Mouse (Mus musculus) naive thymus-derived CD4-positive, alpha-beta T cell, adult 2 months (primary cell): ENCODE measurements around the gene Grk6.

Experiments used
- DNase-seq: peaks from one replicate; pipeline ENCODE4 v3.0.0-alpha.2; 2011; ENCODE audit warnings: low read depth

The Grk6 gene

DNA sequence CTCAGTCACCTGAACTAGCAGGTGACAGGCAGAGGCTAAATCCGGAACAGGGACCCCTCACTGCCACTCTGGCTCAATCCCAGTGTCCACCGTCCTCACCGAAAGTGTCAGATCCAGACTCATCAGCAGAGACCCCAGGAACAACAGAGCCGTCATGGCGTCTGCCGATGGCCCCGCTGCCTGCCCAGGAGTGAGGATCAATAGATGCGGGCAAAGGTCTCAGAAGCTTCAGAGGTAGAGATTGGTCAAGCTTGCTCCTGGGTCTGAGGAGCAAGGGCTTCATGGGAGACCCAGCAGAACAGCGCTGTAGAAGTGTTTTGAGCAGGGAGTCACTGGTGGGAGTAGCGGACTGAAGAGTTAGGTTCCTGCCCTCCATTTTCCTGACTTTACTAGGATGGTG, 18.3 kb upstream of the Grk6 start, which contains the start of gene F12:
F12 (minus strand) TSS at position 181 of the 400 bp plus-strand sequence.
- no peak for DNase-seq

DNA sequence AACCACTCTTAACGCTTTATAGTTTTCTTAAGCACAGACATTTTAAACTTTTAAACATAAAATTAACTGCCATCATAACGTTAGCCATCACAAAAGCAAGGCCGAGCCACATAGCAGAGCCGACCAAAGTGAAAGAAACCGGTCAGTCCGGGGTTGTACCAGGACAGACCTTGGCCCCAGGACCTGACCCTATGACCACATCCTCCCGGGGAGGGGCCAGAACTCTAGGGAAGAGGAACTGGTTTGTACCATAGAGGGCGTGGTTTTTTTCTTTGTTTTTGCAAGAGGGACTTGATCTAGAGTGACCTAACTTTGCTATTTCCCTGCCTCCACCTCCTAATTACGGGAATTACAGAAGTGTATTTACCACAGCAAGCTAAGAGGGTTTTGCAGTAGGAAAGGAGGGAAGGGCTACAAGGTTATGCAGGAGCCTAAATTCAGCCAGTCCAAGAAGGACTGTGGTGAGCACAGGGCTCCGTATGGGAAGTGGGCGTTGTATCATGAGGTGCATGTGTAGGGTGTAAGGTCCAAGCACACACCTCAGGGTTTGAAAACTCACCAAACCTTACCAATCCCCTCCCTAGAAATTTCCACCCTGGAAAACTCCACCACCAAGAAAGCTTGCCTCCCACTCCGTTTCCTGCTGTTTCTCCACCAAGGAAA, 15.5 kb upstream of the Grk6 start:
- no peak for DNase-seq

DNA sequence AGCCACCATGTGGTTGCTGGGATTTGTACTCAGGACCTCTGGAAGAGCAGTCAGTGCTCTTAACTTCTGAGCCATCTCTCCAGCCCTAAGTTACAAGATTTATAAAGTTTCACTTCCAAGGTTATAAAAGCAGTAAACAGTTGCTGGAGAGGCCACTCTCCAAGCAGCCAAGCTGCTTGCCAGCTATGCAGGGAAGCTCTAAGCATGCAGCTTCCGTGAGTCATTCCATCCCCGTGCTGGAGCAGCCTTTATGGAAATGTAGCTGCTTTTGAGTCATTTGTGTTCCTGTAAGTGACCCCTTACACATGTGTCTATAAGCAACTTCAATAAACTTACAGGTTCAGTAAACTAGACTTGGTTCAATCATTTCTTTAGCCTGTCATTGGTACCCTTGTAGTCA, 14.3 kb upstream of the Grk6 start:
- DNase-seq: no peak

DNA sequence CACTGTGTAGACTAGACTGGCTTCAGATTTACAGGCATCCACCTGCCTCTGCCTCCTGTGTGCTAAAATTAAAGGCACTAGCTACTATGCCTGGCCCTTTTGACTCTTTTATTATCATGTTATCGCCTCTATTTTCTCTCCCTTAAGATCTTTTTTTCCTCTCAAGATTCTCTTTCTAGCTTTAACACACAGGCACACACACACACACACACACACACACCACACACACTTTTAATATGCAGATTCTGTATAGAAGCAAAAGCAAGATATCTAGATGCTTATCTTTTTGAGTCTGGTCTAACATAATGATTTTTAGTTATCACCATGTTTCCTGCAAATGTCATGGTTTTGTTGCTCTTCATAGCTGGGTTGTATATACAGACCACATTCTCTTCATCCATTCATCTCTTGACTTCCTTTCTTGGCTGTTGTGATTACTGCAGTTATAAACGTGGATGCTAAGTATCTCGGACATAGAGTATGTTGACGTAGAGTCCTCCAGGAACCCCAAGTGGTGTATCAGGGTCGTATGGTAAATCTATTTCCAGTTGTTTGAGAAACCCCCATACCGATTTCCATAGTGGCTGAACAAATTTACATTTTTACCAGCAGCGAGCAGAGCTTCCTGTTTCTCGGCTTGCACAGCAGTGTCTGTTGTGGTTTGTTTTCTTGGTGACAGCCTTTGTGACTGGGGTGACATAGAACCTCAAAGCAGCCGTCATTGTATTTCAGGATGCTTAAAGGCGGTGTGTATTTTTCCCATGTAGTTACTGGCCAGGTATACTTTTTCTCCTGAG, 12.8 kb upstream of the Grk6 start:
- peak; percentile 89 for DNase-seq

DNA sequence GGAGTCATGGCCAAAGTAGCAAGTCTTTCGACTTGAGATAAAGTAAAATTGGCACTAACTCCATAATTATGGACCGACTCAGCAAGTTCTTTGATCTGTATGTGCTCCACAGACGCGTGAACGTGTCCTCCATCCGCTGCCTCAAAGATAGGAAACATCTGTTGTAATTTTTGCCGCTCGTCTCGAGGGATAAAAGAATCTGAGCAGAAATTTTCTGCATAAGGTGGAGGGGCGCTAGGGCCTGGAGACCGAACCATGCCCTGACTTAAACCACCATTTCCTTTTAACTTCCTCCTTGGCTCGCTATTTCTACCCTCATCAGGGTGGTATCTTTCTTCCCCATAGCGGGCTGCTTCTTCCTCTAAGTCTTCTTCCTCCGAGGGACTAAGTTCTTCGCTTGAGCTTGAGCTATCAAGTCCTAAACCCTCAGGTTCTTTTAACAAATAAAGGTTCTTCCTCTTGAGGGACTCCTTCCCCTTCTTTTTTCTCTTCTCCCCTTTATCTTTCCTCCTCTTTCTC, 7.7 kb upstream of the Grk6 start:
- peak; percentile 48 for DNase-seq

DNA sequence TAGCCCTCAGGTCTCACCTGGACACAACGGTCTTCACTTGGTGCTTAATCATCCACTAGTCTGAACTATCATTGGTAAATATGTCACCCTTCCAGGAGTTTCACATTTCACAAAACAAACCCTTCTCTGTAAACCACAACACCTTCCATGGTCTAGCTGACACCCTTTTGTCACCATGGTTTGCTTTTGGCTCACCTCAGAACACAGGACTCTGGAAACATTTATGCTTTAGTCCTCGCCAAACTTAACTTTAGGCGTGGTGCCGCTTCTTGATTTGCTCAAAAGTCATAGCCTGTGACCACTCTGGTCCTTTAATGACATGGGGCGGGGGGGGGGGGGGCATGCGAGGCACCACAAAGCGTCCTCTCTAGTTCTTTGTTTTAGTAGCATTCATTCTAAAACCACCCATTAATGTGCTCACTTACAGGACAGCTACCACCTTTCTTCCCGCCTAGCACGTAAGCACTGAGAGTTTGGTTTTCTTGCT, 1.0 kb upstream of the Grk6 start:
- peak; percentile 83 for DNase-seq

DNA sequence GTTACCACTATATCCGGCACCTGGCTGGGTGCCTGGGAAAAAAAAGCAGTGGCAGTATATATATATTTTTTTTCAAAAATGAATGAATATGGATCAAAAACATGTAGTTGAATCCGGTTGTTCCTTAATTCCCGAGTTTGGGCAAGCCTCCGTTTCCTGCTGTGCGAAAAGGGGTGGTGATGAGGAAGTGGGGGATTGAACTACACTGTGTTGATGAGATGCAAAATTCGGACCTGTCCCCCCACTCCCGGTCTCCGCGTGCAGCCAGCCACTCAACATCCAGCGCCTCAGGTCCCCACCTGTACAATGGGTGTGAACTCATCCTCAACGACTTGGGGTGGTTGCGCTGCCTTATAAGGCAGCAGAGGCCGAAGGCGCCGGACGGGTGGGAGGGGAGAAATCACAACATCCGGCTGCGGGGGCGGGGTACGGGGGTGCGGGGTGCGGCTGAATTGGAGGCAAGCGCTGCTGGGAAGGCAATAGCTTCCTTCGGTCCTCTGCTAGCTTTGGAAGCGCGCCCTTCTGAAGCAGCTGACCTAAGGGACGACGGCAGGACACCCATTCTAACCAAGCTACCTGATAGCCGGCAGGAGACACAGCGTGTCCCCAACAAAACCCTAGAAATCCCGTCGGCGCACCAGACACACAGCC, 461 bp upstream of the Grk6 start:
- DNase-seq: peak; percentile 91

DNA sequence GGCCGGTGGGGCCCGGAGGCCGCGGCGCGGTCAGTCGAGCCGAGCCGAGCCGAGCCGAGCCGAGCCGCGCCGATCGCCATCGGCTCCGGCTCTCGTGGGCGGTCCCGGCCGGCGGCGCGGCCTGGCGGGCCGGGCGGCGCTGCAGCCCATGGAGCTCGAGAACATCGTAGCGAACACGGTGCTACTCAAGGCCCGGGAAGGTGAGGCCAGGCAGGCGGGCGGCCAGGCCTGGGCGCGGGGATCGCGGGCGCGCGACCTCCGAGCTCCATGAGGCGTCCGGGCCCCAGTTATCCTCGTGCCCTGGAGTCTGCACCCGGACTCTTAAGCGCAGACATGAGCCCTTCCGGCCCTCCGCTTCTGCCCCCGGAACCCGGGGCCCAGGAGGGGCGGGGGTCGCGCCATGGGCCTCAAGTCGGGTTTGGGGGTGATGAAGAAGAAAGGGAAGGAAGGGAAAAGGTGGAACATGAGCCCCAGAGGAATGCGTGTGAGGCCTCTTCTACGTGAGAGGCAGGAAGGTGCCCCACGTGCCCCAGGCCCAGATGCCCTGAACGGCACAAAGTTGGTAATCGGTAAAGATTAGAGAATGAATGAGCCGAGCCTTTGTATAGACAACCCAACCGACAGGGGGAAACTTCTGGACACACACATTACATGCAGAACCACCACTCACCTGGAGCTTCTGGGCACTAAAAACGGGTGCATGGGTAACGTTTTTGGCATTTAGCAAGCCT, 654 bp downstream of the Grk6 start:
- DNase-seq: peak; percentile 69

DNA sequence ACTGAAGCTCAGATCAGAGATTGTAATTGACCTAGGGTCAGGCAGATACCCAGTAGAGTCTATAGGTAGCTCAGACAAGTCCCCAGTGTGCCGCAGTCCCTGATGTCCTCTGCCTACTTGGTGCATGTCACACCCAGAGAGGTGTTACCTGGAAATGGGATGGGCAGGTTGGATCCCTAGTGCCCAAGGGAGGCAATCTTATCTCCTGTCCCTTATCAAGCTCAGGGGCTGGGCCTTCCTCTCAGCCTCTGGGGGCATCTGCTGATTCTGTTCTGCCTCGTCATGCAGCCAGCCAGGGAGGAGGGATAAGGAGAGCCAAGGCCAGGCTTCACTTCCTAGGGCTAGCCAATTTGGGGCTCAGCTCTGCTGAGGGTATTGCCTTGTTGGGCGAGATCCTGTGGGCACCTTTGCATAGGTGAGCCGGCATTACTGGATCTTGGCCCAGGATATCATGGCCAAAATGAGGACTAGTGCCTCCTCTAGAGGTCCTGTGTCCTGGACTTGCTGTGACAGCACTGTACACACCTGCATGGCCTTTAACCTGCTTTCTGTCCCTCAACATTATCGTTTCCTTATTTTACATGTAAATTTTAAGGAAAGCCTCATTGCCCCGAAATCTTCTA, 1.7 kb downstream of the Grk6 start:
- DNase-seq: peak; percentile 37

DNA sequence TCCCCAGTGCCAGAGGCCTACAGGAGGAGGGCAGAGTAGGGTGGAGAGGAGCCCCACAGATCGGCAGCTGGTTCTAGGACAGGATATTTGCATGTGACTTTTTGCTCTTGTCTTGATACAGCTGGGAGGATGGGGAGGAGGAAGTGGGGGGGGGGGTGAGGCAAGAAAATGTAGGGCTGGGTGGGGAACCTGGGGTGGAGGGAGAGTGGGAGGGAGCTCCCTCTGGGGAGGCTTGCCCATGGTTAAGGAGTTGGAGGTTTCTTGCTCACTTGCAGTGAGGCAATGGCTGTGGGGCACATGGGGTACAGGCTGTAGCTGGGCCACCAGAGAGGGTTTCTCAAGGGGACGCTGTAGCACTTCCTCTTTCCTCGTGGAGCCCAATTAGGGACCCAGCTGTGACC, 2.7 kb downstream of the Grk6 start:
- peak; percentile 72 for DNase-seq

DNA sequence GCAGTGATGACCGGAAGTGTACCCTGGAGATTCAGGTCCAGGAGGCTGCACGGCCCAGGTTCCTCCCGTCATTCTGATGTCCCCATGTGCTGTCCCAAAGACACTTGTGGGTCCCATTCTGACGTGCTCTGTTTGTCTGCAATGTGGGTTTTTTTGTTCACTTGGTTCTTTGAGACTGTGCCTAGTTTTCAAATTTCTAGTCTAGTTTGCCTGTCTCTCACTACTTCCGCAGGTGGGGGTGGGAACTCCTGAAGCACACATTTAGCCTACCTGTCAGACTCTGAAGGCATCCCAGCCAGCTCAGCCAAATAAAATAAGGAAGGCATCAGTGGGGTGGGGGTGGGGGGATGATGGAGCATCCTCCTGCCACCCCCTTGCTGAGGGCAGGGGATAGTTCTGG, 3.3 kb downstream of the Grk6 start:
- DNase-seq: peak; percentile 54

DNA sequence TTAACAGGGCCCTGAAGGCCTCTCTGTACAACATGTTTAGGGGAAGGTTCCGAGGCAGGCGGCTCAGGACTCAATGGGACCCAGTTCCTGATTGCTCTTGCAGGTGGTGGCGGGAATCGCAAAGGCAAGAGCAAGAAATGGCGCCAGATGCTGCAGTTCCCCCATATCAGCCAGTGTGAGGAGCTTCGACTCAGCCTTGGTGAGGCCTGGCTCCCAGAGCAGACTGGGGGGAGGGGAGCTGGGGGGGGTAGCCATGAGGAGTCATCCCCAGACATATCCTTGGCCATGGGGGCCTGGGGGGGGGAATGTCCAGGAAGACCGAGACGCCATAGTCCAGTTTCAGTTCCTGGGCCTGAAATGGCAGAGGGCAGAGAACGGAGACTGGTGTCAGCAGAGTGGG, 4.3 kb downstream of the Grk6 start:
- peak; percentile 35 for DNase-seq

DNA sequence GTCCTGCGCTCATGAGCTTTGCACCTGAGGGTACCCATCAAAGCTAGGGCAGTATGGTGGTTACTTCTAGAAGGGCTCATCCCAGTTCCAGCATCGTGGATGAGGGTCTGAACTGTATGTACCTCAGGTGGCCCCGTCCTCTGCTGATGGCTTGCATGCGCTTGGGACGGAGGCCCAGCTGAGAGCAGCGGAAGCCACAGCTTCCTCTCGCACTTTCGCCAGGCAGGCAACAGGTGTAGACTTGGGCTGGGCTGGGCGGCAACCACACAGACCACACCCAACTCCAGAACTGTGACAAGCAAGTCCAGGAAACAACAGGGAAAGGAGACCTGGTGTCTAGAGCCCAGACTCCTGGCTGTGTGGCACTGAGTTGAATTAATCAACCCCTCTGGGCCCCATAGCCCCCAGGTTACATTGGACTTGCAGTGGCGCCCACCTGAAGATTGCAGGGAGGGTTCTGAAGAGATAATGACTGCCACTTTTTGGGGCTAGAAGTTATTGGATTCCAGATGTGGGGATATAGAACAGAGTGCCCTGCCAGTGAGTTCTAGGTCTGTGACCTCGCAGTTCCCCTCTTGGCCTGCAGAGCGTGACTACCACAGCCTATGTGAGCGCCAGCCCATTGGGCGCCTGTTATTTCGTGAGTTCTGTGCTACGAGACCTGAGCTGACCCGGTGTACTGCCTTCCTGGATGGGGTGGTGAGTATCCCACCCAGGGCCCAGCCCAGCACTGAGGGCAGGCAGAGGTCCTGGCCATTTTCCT, 5.0 kb downstream of the Grk6 start:
- peak; percentile 58 for DNase-seq

DNA sequence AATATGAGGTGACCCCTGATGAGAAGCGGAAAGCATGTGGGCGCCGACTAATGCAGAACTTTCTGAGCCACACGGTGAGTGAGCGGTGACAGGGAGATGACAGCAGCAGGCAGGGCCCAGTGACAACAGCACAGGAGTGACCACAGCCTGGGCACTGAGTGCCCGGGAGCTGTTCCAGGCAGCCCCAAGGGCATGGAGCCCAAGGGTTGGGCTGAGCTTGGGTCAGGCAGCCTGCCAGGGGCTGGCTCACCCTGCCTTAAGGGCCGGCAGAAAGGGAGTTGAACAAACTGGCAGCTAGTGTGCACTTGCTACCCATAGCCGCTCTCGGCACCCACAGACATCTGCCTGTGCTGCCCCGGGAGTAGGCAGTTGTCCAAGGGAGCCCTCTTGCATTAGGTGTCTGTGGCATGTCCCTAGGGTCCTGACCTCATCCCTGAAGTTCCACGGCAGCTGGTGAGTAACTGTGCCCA, 5.7 kb downstream of the Grk6 start:
- DNase-seq: no peak

DNA sequence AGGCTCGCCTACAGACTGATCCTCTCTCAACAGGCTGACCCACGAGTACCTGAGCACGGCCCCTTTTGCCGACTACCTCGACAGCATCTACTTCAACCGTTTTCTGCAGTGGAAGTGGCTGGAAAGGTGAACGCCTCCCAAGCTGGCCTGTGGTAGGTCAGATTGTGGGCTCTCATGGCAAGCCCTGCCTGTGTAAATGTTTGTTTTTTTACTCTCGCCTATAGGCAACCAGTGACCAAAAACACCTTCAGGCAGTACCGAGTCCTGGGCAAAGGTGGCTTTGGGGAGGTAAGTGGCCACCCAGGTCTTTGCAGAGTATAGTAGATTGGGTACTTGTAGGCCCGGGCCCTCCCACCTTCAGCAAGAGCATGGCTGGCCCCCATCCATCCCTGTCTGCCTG, 6.4 kb downstream of the Grk6 start:
- no peak for DNase-seq

DNA sequence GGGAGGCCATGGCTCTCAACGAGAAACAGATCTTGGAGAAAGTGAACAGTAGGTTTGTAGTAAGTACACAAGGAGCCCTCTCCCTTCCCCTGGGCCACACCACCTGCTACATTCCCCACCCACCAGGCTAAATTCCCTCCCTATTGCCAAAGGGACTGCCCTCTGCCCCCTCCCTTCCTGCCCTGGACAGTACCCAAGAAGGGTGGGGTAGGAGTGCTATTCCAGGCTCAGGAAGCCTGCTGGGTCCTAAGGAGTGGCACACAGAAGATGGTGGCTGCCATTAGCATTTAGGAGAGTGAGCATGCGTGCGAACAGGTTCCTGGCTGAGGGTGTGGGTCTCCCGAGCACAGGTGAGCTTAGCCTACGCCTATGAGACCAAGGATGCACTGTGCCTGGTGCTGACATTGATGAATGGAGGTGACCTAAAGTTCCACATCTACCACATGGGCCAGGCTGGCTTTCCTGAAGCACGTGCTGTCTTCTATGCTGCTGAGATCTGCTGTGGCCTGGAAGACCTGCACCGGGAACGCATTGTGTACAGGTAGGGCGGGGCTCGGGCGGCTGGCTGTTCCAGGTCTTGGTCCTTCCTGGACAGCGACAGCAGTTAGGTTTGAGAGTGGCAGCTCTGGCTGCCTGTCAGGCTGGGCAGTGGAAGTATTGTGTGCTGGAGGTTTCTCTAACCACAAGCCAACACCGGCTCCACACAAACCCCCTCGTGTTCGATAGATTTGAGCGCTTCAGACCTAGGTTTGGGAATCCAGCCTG, 7.1 kb downstream of the Grk6 start:
- no peak for DNase-seq

DNA sequence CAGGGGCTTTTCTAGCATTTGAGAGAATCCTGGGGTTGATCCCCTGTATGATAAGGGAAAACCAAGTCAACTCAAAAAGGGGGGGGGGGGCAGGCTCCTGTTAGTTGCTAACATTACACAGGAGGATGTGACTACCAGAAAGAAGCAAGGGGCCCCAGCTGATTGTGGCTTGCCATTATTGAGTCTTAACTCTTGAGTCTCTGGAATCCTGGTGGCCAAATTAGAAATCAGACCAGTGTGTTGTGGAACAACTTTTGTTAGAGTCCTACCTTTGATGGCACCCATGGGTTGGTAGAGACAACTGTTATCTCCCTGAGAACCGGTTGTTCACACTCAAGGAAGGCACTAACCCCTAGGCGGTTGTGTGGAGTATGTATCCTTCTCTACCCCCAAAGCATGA, 18.1 kb downstream of the Grk6 start:
- peak; percentile 51 for DNase-seq

DNA sequence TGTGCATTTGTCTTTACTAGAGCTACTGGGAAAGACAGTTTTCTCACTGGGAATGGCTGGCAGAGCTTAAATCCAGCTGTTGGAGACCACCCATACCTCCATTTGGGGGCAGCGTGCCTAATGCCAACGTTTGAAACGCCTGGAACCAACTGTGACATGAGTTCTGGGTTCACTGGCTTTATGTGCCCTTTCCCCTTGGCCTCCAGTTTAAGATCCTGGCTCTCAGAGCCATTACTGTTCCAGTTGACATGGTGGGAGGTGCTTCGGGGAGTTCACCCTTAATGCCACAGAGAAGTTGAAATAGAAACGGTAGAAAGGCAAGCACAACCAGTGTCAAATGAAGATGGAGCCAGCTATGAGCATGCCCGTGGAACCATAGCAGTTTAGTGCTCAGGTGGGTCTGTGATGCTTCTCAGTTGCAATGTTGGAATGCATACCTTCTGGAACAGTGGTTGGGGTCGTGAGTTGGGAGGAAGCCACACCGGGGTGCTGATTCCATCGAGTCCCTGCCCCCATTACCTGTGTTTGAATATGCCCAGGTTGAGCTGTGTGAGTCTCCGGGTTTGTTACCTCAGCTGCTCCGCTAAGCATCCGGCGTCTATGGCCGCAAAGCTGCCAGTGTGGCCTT, 18.6 kb downstream of the Grk6 start:
- DNase-seq: no peak
